ENCODE assay signal across 23 mouse cellular contexts in the genomic region with DNA sequence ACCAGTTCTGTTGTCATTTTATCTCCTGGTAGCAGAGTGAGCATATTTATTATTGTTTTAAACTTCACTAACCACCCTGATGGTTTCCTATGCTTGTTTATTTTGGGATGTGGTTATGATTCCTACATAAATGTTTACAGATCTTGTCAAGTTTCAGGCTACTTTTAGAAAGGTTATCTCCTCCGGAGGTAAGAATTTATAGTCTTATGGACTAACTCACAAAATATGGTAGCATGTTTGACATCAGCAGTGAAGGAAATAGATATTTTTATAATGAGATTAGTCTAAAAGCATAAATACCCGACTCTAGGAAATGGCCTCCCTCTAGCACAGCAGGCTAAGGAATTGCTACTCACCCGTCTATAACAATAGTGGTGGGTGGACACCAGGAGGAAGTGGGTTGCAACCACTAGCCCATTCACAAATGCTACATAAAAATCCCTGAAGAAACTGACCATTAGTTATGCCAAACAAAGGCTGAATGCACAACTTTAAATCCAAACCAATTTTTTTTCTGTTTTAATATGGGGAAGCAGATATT.
"Had no signal": no experiment of that assay in that cellular context is flagged by ENCODE, and none has a peak within 500 bp of the region (broad histone marks: within the 10 kb centered on the region; RNA-seq: fewer than 3 reads in every experiment).

No protein-coding gene starts in this region.

- H3K9ac ChIP-seq: heart, embryonic 12.5 days; hindbrain, embryonic 12.5 days; hindbrain, embryonic 14.5 days; limb, embryonic 12.5 days; liver, embryonic 13.5 days had no signal

- H3K27me3 ChIP-seq: heart, embryonic 12.5 days; hindbrain, embryonic 12.5 days; limb, embryonic 12.5 days; liver, embryonic 13.5 days had no signal

- H3K4me3 ChIP-seq: gastrocnemius, adult 2 months; heart, embryonic 10.5 days; heart, embryonic 12.5 days; hindbrain, embryonic 10.5 days; hindbrain, embryonic 12.5 days; limb, embryonic 10.5 days; limb, embryonic 12.5 days; liver, embryonic 13.5 days had no signal

- H3K27ac ChIP-seq: gastrocnemius, adult 2 months; heart, embryonic 10.5 days; hindbrain, embryonic 10.5 days; hindbrain, embryonic 12.5 days; hindbrain, embryonic 14.5 days; limb, embryonic 10.5 days; limb, embryonic 12.5 days; liver, embryonic 13.5 days had no signal

- DNase-seq: gastrocnemius, adult 2 months; gastrocnemius, postnatal 10 days; gastrocnemius, postnatal 25 days; heart, adult 18-20 months; heart, postnatal 4 days; kidney, adult 11 months; kidney, adult 2 months; kidney, postnatal 10 days; kidney, postnatal 36 days; layer of hippocampus, adult 9-11 months; layer of hippocampus, postnatal 36 days; liver; liver, embryonic 13.5 days had no signal

- H3K36me3 ChIP-seq: heart, embryonic 10.5 days; heart, embryonic 12.5 days; hindbrain, embryonic 10.5 days; hindbrain, embryonic 12.5 days; limb, embryonic 10.5 days; limb, embryonic 12.5 days; liver, embryonic 13.5 days had no signal

- H3K4me2 ChIP-seq: heart, embryonic 12.5 days; hindbrain, embryonic 12.5 days; hindbrain, embryonic 14.5 days; limb, embryonic 12.5 days; liver, embryonic 11.5 days; liver, embryonic 13.5 days had no signal

- H3K4me1 ChIP-seq: heart, embryonic 10.5 days; heart, embryonic 12.5 days; hindbrain, embryonic 10.5 days; hindbrain, embryonic 12.5 days; limb, embryonic 10.5 days; limb, embryonic 12.5 days; liver, embryonic 13.5 days had no signal

- ATAC-seq: hindbrain, embryonic 16.5 days; intestine, embryonic 16.5 days had no signal

- H3K9me3 ChIP-seq: heart, embryonic 10.5 days; heart, embryonic 12.5 days; hindbrain, embryonic 10.5 days; hindbrain, embryonic 12.5 days; limb, embryonic 10.5 days; limb, embryonic 12.5 days; liver, embryonic 13.5 days had no signal
